Mouse (Mus musculus) hindbrain, postnatal 0 days (tissue): ENCODE data around the gene Esp34. TPM values are rescaled to one million over a fixed set of nuclear protein-coding genes. Genes with fewer than 3 reads are reported as not detected.

Source experiments
- ATAC-seq: fragments of 200-750 bp; cut with Nextera tagmentation; 2 replicates; pipeline ENCODE4 v1.8.0; 2017; ENCODE audit warnings: mild to moderate bottlenecking, moderate TSS enrichment, moderate library complexity
- DNase-seq: peaks from one replicate; pipeline ENCODE4 v3.0.0-alpha.2; 2015; ENCODE audit warnings: low spot score
- H3K27ac ChIP-seq: fragments of 300-500 bp; sonication (generic); 2 replicates; pipeline ENCODE4 v1.5.1; 2014; ENCODE audit warnings: mild to moderate bottlenecking
- H3K27me3 ChIP-seq: fragments of 300-500 bp; sonication (generic); 2 replicates; pipeline ENCODE4 v1.6.1; 2014; ENCODE audit warnings: low read length, mixed read lengths; ENCODE audit not compliant: insufficient read depth
- H3K36me3 ChIP-seq: fragments of 300-500 bp; sonication (generic); 2 replicates; pipeline ENCODE4 v1.6.1; 2014; ENCODE audit warnings: low read length, mixed read lengths; ENCODE audit not compliant: insufficient read depth
- H3K4me1 ChIP-seq: fragments of 300-500 bp; sonication (generic); 2 replicates; pipeline ENCODE4 v1.6.1; 2014; ENCODE audit warnings: antibody characterized with exemption, low read length, mixed read lengths; ENCODE audit not compliant: insufficient read depth
- H3K4me2 ChIP-seq: fragments of 300-500 bp; sonication (generic); 2 replicates; pipeline ENCODE4 v1.6.1; 2014; ENCODE audit warnings: low read depth, mild to moderate bottlenecking, low read length, moderate library complexity, mixed read lengths
- H3K4me3 ChIP-seq: fragments of 300-500 bp; sonication (generic); 2 replicates; pipeline ENCODE4 v1.5.1; 2014; ENCODE audit warnings: low read length
- H3K9ac ChIP-seq: fragments of 300-500 bp; sonication (generic); replicated peaks from 2 replicates; pipeline ENCODE4 v1.6.1; 2014; ENCODE audit warnings: mild to moderate bottlenecking, low read length, moderate library complexity, mixed read lengths
- H3K9me3 ChIP-seq: fragments of 300-500 bp; sonication (generic); 2 replicates; pipeline ENCODE4 v1.6.1; 2016; ENCODE audit warnings: low read length, mixed read lengths
- CTCF ChIP-seq: IDR thresholded peaks from 2 replicates; pipeline ENCODE4 v1.5.1; 2016; ENCODE audit warnings: antibody characterized with exemption, control low read depth, low read depth
- WGBS: fragments of 180-500 bp; shearing (Covaris S2); extraction: QIAGEN DNeasy Blood & Tissue Kit; methylation state at CpG from one replicate; pipeline ENCODE4 v1.1.7; 2014; 5-methylcytosine and 5-hydroxymethylcytosine counted together
- polyA plus RNA-seq: library from polyadenylated mRNA; unstranded; fragments of >200 nt; fragmentation: Nextera tagmentation; extraction: Ambion mirVana; gene quantifications from 2 replicates; pipeline ENCODE4 v1.2.1, GENCODE M21; 2015
- total RNA-seq: library from RNA; depleted of rRNA; stranded (reverse); fragments of >200 nt; gene quantifications from 2 replicates; pipeline ENCODE4 v1.2.3, GENCODE M21; 2014; rRNA removed

The Esp34 gene
- total RNA-seq (not detected in 2 replicates), polyA plus RNA-seq (not detected in 2 replicates)

DNA sequence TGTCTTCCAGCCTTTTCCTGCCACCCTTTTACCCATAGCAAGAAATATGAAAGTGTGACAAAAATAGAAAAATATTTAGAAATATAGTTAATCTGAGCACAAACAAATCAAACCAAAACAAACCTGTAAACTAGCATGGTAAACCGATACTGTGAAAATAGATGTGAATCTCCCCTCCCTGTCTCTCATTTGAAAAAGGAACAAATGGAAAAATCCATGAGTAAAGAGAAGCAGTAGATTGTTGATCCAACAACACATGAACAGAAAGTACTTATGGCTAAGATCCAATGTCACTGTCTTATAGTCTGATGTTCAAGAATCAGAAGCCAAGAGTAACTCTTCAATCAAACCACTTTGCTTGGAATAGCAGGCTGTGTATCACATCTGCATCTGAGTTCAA is at the start of gene Esp34:
TSS of gene Esp34 (plus strand) at position 301 of the 400 bp plus-strand sequence.
- Histone ChIP-seq H3K4me3 (no peak within 1 kb of the TSS), H3K4me2 (no peak within 1 kb of the TSS), H3K27ac (no peak within 1 kb of the TSS), H3K4me1 (no peaks in the 10 kb centered on the region), H3K9me3 (peaks cover 7% of the 10 kb centered on the region; the same call in 1 of the 2 replicates), H3K27me3 (no peaks in the 10 kb centered on the region), H3K9ac (no peak within 1 kb of the TSS), H3K36me3 (no peaks in the 10 kb centered on the region)
- DNase-seq = no peak
- no peak for TF ChIP-seq CTCF
- ATAC-seq = no peak
- 89% methylated on average over 1 of the region's 1 CpGs for WGBS

DNA sequence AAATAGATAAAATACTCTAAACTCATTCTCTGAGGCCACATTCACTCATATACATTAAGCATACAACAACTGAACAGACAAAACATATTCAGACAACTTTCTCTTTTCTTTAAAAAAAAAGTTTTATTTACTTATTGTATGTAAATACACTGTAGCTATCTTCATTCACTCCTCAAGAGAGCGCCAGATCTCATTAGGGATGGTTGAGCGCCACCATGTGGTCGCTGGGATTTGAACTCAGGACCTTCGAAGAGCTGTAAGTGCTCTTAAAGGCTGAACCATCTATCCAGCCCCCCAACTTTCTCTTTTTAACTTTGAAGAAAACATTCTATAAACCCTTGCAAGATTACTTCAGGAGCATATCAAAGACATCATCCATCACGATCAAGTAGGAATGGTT is 8.5 kb downstream of the Esp34 start:
- H3K4me1 ChIP-seq = no peaks in the 10 kb centered on the region
- no peaks in the 10 kb centered on the region for H3K36me3 ChIP-seq
- no peak for TF ChIP-seq CTCF
- no peaks in the 10 kb centered on the region for H3K27me3 ChIP-seq
- ATAC-seq (no peak), DNase-seq (no peak)
- H3K4me3 ChIP-seq = no peak overlapping the region
- H3K9me3 ChIP-seq = peaks cover 8% of the 10 kb centered on the region; the same call in 1 of the 2 replicates
- no peak overlapping the region for H3K27ac ChIP-seq
- H3K4me2 ChIP-seq = no peak overlapping the region
- WGBS = 64% methylated on average over 5 of the region's 5 CpGs
- no peak overlapping the region for H3K9ac ChIP-seq

Other genes with a start within 250 kb of the Esp34 start
- gene Olfr137, start 246.6 kb upstream of the Esp34 start, total RNA-seq = not detected in 2 replicates
- gene Olfr137, start 246.6 kb upstream of the Esp34 start, polyA plus RNA-seq = not detected in 2 replicates
- gene Olfr136, start 224.4 kb upstream of the Esp34 start, total RNA-seq = not detected in 2 replicates
- gene Olfr136, start 224.4 kb upstream of the Esp34 start, polyA plus RNA-seq = not detected in 2 replicates
- not detected in 2 replicates for gene Esp36, start 134.0 kb upstream of the Esp34 start, total RNA-seq
- gene Esp36, start 134.0 kb upstream of the Esp34 start, polyA plus RNA-seq = not detected in 2 replicates
- not detected in 2 replicates for gene Esp31, start 85.3 kb downstream of the Esp34 start, total RNA-seq
- not detected in 2 replicates for gene Esp31, start 85.3 kb downstream of the Esp34 start, polyA plus RNA-seq